Mouse (Mus musculus): ENCODE data around the gene Ccna2. TPM values are rescaled to one million over a fixed set of nuclear protein-coding genes. Genes with fewer than 3 reads are reported as not detected.

Ccna2 gene
- polyA plus RNA-seq, 1 experiment from 2014 or later, result 210 TPM

DNA sequence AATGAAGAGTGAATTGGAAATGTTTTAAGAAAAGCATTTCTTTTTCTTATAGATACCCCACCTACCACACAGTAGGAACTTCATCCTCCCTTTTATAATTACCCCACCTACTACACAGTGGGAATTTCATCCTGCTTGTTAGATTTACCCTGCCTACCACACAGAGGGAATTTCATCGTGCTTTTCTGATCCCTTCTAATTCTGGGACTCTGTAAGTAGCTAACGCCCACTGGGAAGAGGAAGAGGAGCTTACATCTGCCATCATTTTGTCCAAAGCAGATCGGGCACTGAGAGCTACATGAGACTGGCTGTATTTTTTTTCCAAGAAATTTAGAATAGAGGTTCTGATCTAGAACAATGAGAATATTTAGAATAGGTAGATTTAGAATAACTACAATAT lies 27.0 kb downstream of the Ccna2 start:
- H3K4me3 ChIP-seq (ENCODE audit: low read depth, low read length), result no peak overlapping the region
- no peaks in the 10 kb centered on the region for H3K9me3 ChIP-seq (ENCODE audit: control insufficient read depth, low read length)
- no peak for ATAC-seq (replicated peaks; ENCODE audit: low FRiP score, low TSS enrichment, low read depth)
- no peak for DNase-seq (ENCODE audit: low spot score)
- 79% methylated on average over 3 of the region's 3 CpGs for WGBS
- H3K27ac ChIP-seq (ENCODE audit: low read depth), result no peak overlapping the region
- no peaks in the 10 kb centered on the region for H3K27me3 ChIP-seq (replicated peaks; ENCODE audit: control insufficient read depth, insufficient read depth, low read length)
- no peaks in the 10 kb centered on the region for H3K4me1 ChIP-seq (replicated peaks; ENCODE audit: control insufficient read depth, insufficient read depth, low read length)
- no peak overlapping the region for H3K9ac ChIP-seq (ENCODE audit: low read length)
- H3K4me2 ChIP-seq (ENCODE audit: low read length), result no peak overlapping the region
- H3K36me3 ChIP-seq (ENCODE audit: control insufficient read depth, insufficient read depth, low read length), result no peaks in the 10 kb centered on the region

DNA sequence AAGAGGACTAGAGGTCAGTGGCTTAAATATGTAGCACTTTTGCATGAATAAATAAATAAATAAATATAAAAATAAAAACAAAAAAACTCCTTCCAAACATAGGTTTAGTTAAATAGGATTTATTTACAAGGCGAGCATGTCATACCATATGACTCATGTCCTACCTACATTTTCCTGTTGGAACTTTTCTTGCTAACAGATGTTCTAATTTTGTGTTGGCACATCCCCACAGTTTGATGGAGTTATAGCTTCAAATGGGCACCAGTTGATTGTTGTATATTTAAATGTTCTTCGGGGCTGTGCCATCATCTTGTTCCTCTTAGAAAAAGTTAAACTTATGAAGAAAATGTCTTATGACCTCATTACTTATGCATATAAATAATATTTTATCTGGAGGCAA lies 30.6 kb downstream of the Ccna2 start:
- ATAC-seq (replicated peaks; ENCODE audit: low FRiP score, low TSS enrichment, low read depth) (no peak), DNase-seq (ENCODE audit: low spot score) (no peak)
- H3K4me3 ChIP-seq (ENCODE audit: low read depth, low read length), result no peak overlapping the region
- H3K4me1 ChIP-seq (replicated peaks; ENCODE audit: control insufficient read depth, insufficient read depth, low read length), result no peaks in the 10 kb centered on the region
- no peaks in the 10 kb centered on the region for H3K36me3 ChIP-seq (ENCODE audit: control insufficient read depth, insufficient read depth, low read length)
- no peak overlapping the region for H3K4me2 ChIP-seq (ENCODE audit: low read length)
- no peak overlapping the region for H3K27ac ChIP-seq (ENCODE audit: low read depth)
- H3K9ac ChIP-seq (ENCODE audit: low read length), result no peak overlapping the region
- H3K9me3 ChIP-seq (ENCODE audit: control insufficient read depth, low read length), result no peaks in the 10 kb centered on the region
- 90% methylated on average over 2 of the region's 2 CpGs for WGBS
- no peaks in the 10 kb centered on the region for H3K27me3 ChIP-seq (replicated peaks; ENCODE audit: control insufficient read depth, insufficient read depth, low read length)

DNA sequence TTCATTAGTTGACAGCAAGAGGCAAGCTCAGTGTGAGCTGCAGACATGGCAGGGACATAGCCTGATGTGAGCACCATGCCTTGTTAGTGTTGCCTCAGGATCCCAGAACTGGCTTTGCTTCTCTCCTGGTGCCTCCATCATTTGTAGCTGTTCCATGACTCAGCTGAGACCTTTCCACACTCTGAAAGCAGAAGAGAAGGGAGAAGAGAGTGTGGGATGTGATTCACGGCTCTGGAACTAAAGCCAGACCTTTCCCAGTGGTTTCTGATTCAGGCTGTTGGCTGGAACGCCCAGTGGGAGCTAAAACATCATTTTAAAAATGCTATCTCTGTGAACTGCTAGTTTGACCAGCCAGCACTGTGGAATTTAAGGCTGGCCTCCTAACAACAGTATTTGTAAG lies 31.2 kb downstream of the Ccna2 start:
- Histone ChIP-seq H3K9ac (ENCODE audit: low read length) (no peak overlapping the region), H3K27ac (ENCODE audit: low read depth) (no peak overlapping the region), H3K4me1 (replicated peaks; ENCODE audit: control insufficient read depth, insufficient read depth, low read length) (no peaks in the 10 kb centered on the region), H3K36me3 (ENCODE audit: control insufficient read depth, insufficient read depth, low read length) (no peaks in the 10 kb centered on the region), H3K4me3 (ENCODE audit: low read depth, low read length) (no peak overlapping the region), H3K27me3 (replicated peaks; ENCODE audit: control insufficient read depth, insufficient read depth, low read length) (no peaks in the 10 kb centered on the region), H3K9me3 (ENCODE audit: control insufficient read depth, low read length) (no peaks in the 10 kb centered on the region), H3K4me2 (ENCODE audit: low read length) (no peak overlapping the region)
- WGBS, result 68% methylated on average over 2 of the region's 2 CpGs
- ATAC-seq (replicated peaks; ENCODE audit: low FRiP score, low TSS enrichment, low read depth), result no peak
- no peak for DNase-seq (ENCODE audit: low spot score)

DNA sequence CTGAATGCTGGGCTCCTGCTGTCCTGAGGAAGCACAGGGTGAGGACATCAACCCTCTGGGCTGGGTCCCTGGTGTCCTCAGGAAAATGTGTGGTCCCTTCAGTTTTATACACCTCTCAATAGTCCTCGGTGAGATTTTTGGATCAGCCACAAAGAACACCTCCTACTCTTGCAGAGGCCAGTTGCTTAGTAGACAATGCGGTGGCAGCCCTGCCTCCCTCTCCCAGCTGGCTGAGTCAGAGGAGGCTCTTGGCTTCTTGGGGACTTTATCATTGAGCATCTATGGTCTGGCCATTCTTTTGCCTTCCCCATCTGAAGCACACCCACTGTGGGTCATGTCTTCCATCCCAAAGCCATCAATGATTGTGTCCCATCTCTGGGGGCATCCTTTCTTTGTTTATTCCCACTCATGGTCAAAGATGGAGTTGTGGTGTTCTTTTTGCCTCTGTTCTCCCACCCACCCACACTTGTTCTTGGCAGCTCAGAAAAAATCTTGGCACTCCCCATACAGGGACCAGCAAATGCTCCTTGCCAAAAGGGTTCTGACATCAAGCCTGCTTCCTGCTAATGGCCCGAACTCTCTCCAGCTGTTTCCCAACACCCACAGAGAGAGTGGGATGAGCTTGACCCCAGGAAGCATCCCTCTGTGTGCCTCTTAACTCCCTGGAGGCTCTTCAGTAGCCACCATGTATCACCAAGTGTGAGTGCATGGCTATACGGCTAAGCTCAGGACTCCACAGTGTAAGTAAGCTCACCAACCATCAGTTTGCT lies 34.1 kb downstream of the Ccna2 start:
- H3K4me2 ChIP-seq (ENCODE audit: low read length), result no peak overlapping the region
- ATAC-seq (replicated peaks; ENCODE audit: low FRiP score, low TSS enrichment, low read depth) (no peak), DNase-seq (ENCODE audit: low spot score) (no peak)
- H3K4me1 ChIP-seq (replicated peaks; ENCODE audit: control insufficient read depth, insufficient read depth, low read length), result no peaks in the 10 kb centered on the region
- H3K27me3 ChIP-seq (replicated peaks; ENCODE audit: control insufficient read depth, insufficient read depth, low read length), result no peaks in the 10 kb centered on the region
- WGBS, result 83% methylated on average over 4 of the region's 4 CpGs
- no peak overlapping the region for H3K9ac ChIP-seq (ENCODE audit: low read length)
- no peaks in the 10 kb centered on the region for H3K9me3 ChIP-seq (ENCODE audit: control insufficient read depth, low read length)
- no peak overlapping the region for H3K4me3 ChIP-seq (ENCODE audit: low read depth, low read length)
- no peak overlapping the region for H3K27ac ChIP-seq (ENCODE audit: low read depth)
- H3K36me3 ChIP-seq (ENCODE audit: control insufficient read depth, insufficient read depth, low read length), result no peaks in the 10 kb centered on the region

DNA sequence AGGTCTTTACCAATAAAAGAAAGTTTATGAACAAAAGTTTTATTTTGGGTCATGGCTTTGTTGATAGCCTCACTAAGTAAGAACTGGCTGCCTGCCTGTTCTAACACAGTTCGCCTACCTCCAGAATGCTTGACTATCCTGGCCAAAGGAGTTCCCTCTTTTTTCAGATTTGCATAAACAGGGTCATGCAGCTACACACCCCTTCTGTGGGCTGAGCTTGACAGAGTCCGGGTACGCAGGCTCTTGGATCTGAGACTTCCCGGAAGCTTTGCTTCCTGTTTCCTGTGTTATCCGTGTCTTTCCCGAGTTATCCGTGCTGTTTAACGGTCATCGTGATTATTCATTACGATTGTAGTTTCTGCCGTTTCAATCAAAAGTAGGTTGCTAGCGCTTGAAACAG lies 35.9 kb downstream of the Ccna2 start:
- H3K9ac ChIP-seq (ENCODE audit: low read length), result no peak overlapping the region
- no peak for DNase-seq (ENCODE audit: low spot score)
- no peaks in the 10 kb centered on the region for H3K9me3 ChIP-seq (ENCODE audit: control insufficient read depth, low read length)
- WGBS, result 86% methylated on average over 12 of the region's 12 CpGs
- peaks cover 8% of the 10 kb centered on the region for H3K4me1 ChIP-seq (replicated peaks; ENCODE audit: control insufficient read depth, insufficient read depth, low read length)
- H3K4me3 ChIP-seq (ENCODE audit: low read depth, low read length), result no peak overlapping the region
- no peak for ATAC-seq (replicated peaks; ENCODE audit: low FRiP score, low TSS enrichment, low read depth)
- H3K27me3 ChIP-seq (replicated peaks; ENCODE audit: control insufficient read depth, insufficient read depth, low read length), result no peaks in the 10 kb centered on the region
- H3K27ac ChIP-seq (ENCODE audit: low read depth), result no peak overlapping the region
- no peak overlapping the region for H3K4me2 ChIP-seq (ENCODE audit: low read length)
- H3K36me3 ChIP-seq (ENCODE audit: control insufficient read depth, insufficient read depth, low read length), result no peaks in the 10 kb centered on the region

DNA sequence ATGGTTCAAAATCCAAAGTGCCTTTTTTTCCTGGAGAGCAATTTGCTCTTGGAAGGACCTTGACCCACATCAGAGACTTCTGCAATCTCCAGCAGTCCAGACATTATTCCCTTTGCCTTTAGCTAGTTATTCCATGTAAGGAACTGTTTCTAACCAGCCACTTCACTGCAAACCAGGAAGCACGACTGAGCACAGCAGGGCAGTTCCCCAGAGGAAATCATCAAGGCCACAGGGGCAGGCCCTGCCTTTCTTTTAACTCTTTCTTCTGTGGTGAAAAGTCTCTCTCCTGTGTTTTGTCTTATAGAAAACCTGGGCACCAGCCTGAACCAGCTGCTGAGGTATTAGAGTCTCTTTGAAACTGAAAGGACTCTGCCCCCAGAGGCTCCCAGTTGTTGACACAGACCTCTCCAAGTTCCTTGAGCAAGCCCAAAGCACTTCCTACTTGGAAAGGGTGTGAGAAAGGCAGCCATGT lies 38.7 kb downstream of the Ccna2 start:
- H3K27ac ChIP-seq (ENCODE audit: low read depth), result peak overlapping the region; percentile 38; the same call in 1 of the 2 replicates
- H3K36me3 ChIP-seq (ENCODE audit: control insufficient read depth, insufficient read depth, low read length), result no peaks in the 10 kb centered on the region
- 4% methylated on average over 1 of the region's 1 CpGs for WGBS
- peaks cover 8% of the 10 kb centered on the region for H3K4me1 ChIP-seq (replicated peaks; ENCODE audit: control insufficient read depth, insufficient read depth, low read length)
- DNase-seq (ENCODE audit: low spot score) (peak; percentile 59), ATAC-seq (replicated peaks; ENCODE audit: low FRiP score, low TSS enrichment, low read depth) (peak; percentile 73)
- H3K9me3 ChIP-seq (ENCODE audit: control insufficient read depth, low read length), result no peaks in the 10 kb centered on the region
- 0 out of 2 replicates have a peak overlapping the region, but pooled peaks have one; percentile 6 for H3K4me2 ChIP-seq (ENCODE audit: low read length)
- no peak overlapping the region for H3K9ac ChIP-seq (ENCODE audit: low read length)
- H3K27me3 ChIP-seq (replicated peaks; ENCODE audit: control insufficient read depth, insufficient read depth, low read length), result no peaks in the 10 kb centered on the region
- H3K4me3 ChIP-seq (ENCODE audit: low read depth, low read length), result no peak overlapping the region

DNA sequence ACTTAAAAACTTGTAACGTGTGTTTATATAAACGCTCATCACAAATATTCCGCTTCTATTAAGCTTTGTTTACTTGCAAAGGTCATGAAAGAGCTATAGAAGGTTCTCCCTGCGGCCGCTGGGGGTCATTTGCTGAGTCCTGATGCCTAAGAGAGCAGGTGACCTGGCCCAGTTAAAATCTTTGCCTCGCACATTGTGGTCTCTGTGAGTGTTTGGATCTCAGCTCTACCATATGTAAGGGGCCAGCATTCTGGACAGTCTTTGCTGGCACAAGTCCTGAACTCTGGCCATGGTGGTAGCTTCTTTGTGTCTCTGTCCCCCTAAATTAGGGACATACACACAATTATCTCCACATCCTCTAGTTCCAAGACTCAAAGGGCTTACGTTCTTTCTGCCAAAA lies 39.2 kb downstream of the Ccna2 start:
- H3K27ac ChIP-seq (ENCODE audit: low read depth), result peak overlapping the region; percentile 38; the same call in 1 of the 2 replicates
- peaks cover 8% of the 10 kb centered on the region for H3K4me1 ChIP-seq (replicated peaks; ENCODE audit: control insufficient read depth, insufficient read depth, low read length)
- H3K36me3 ChIP-seq (ENCODE audit: control insufficient read depth, insufficient read depth, low read length), result no peaks in the 10 kb centered on the region
- H3K27me3 ChIP-seq (replicated peaks; ENCODE audit: control insufficient read depth, insufficient read depth, low read length), result no peaks in the 10 kb centered on the region
- peak overlapping the region; percentile 65; the same call in 1 of the 2 replicates for H3K4me2 ChIP-seq (ENCODE audit: low read length)
- 28% methylated on average over 7 of the region's 7 CpGs for WGBS
- H3K9me3 ChIP-seq (ENCODE audit: control insufficient read depth, low read length), result no peaks in the 10 kb centered on the region
- no peak overlapping the region for H3K9ac ChIP-seq (ENCODE audit: low read length)
- ATAC-seq (replicated peaks; ENCODE audit: low FRiP score, low TSS enrichment, low read depth), result no peak; the same call in 1 of the 2 replicates
- peak; percentile 55 for DNase-seq (ENCODE audit: low spot score)
- H3K4me3 ChIP-seq (ENCODE audit: low read depth, low read length), result no peak overlapping the region

DNA sequence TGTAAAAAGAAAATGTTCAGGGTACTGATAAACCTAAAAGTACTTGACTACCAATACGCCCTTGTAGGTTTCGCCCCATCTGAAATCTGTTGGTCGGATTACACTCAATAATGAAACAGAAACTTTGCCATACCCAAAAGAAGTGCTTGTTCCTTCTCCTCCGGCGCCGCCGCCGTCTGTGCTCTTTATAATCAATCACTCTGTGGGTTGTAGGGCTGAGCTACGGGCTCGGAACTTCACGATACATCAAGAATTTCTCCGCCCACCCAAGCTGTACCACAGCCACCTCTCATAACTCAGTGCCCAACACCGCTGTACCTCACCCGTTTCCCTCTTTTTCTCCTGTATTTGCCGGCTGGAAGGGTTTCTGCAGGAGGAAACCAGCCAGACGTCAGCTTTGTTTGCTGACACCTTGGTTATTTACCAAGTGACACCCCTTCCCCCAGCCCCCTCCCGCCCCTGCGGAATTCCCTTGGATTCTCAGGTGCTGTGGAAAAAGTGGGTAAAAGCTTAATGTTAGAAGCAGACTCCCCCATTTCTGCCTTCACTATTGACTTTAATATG lies 39.9 kb downstream of the Ccna2 start:
- peak; percentile 70 for DNase-seq (ENCODE audit: low spot score)
- no peaks in the 10 kb centered on the region for H3K36me3 ChIP-seq (ENCODE audit: control insufficient read depth, insufficient read depth, low read length)
- no peak for ATAC-seq (replicated peaks; ENCODE audit: low FRiP score, low TSS enrichment, low read depth)
- H3K27me3 ChIP-seq (replicated peaks; ENCODE audit: control insufficient read depth, insufficient read depth, low read length), result no peaks in the 10 kb centered on the region
- peaks cover 8% of the 10 kb centered on the region for H3K4me1 ChIP-seq (replicated peaks; ENCODE audit: control insufficient read depth, insufficient read depth, low read length)
- no peak overlapping the region for H3K27ac ChIP-seq (ENCODE audit: low read depth)
- peak overlapping the region; percentile 65 for H3K4me2 ChIP-seq (ENCODE audit: low read length)
- H3K9ac ChIP-seq (ENCODE audit: low read length), result peak overlapping the region; percentile 27; the same call in 1 of the 2 replicates
- peak overlapping the region; percentile 32 for H3K4me3 ChIP-seq (ENCODE audit: low read depth, low read length)
- 3% methylated on average over 18 of the region's 18 CpGs for WGBS
- H3K9me3 ChIP-seq (ENCODE audit: control insufficient read depth, low read length), result no peaks in the 10 kb centered on the region
